Mouse (Mus musculus) megakaryocyte-erythroid progenitor cell, adult 5-6 weeks (primary cell): ENCODE measurements around the gene Rlbp1. TPM values are rescaled to one million over a fixed set of nuclear protein-coding genes. Genes with fewer than 3 reads are reported as not detected.

Source experiments
- ATAC-seq: replicated peaks from 2 replicates; pipeline ENCODE4 v1.8.0; 2016; ENCODE audit warnings: mild to moderate bottlenecking, inconsistent platforms; ENCODE audit not compliant: severe bottlenecking, poor library complexity, low FRiP score, low TSS enrichment
- total RNA-seq, 2 experiments: library from RNA; stranded (forward) in 1 of 2; stranded (reverse) in 1 of 2; fragments of 200-1000, 215-1000 nt in 1 of 2; fragments of >200 nt in 1 of 2; fragmentation: Nextera tagmentation in 1 of 2; gene quantifications; 2 replicates each; pipeline ENCODE4 v1.2.3; 2014 to 2017

The Rlbp1 gene
- total RNA-seq, 2 experiments from 2014 or later: not detected

DNA sequence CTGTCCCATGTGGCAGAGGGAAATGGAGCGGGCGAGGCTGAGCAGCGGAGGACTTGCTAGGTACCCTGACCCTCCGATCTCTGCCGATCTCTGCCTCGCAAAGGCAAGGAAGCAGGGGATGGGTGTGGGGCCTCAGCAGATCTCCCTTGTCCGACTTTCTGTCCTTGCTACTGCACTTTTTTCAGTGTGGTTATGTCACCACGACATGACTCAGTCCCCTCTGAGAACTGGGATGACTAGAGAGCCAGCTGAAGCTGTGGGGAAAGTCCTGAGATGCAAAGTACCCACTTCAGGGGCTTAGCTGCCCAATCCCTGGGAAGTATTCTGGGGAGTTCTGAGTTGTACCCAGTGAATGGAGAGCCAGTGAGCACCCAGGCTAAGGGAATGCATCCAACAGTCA lies 292 bp upstream of the Rlbp1 start:
- no peak for ATAC-seq

- ATAC-seq: peak; percentile 85
Measured at GRCm38 (mm10) chr7:79376516-79377275, 10.2 kb downstream of the Rlbp1 start.

DNA sequence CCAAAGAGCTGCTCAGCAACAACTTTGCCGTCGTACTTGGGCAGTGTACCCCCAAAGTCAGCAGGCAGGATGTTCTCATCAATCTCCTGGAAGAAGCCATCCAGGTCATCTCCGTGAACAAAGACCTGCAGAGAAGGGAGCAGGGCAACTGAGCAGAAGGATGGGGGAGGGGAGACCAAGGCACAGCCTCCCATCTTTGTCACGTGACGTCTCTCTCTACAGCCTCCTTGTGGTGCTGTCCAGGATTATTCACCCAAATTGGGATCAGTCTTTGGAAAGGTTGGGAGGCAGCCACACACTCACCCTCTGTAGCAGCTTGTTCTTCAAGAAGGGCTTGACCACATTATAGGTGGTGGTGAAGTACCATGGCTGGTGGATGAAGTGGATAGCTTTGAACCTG lies 11.3 kb downstream of the Rlbp1 start:
- ATAC-seq: no peak

GRCm38 (mm10) chr7:79374017-79374416 lies 12.8 kb downstream of the Rlbp1 start:
- no peak for ATAC-seq

GRCm38 (mm10) chr7:79371321-79371879 lies 15.4 kb downstream of the Rlbp1 start:
- ATAC-seq: peak; percentile 94

DNA sequence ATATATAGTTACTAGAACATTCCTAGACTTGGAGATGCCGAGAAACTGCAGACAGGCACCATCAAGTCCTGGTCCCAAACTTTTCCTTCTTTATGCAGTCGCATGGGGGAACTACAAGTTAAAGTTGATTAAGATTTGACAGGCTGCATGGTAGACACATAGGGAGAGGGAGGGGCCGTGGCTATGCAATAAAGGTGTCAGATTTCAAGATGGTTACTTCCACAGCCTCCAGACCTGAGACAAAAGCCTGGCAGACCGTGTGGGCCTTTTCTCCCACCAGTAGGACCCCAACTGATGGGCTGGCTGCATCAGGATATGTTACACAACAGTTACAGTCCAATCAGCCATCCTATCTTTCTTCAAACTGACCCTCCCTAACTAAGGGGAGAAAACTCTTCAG lies 17.4 kb downstream of the Rlbp1 start:
- ATAC-seq: no peak

GRCm38 (mm10) chr7:79368664-79369063 lies 18.2 kb downstream of the Rlbp1 start:
- ATAC-seq: no peak

DNA sequence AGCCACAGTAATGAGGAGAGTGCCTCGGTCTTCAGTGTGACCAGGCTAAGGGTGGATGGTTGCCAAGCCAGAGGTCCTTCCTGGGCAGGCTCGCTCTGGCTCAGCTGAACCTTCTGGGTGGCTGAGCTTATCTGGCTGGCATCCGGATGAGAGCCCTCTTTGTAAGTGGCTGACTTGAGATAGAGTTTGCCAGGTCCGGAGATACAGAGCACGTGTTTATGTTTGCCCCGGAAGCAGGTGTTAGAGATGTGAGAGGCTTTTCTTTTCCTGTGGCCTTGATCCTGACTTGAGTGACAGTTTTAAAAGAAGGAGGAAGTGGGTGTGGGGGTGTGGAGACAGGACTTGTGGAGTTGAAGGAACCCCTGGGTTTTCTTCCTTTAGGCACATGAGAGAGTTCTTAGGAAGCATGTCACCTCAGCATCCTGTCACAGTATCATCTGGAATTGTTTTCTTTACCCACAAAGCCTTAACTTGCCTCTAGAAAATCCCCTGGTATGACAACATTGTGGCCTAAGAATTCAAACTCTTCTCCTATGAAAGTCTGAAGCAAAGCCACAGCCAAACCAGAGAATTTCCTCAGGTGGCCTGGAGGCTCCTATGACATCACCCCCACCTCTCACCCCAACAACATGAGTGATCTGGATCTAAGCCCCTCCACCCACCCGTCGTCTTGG lies 23.3 kb downstream of the Rlbp1 start:
- peak; percentile 46 for ATAC-seq

DNA sequence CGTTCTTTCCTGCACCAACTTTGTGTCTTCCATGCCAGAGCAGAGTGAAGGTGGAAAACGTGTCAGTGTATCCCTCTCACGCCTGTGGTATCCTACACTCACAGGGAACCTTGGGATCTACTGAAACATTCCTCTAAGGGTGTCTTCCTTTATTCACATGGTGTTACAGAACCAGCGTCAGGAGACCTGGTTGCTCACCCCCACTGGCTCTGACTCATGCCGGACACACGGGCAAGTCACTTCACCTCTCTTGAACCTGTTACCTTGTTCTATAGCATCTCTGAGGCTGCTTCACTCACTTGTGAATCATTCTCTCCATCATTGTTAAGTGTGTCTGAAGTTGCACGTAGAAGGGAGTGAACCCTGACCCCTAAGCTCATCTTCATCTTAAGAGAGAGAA lies 24.0 kb downstream of the Rlbp1 start:
- no peak for ATAC-seq

- ATAC-seq: no peak
Measured at GRCm38 (mm10) chr7:79362208-79362607, 24.6 kb downstream of the Rlbp1 start.

DNA sequence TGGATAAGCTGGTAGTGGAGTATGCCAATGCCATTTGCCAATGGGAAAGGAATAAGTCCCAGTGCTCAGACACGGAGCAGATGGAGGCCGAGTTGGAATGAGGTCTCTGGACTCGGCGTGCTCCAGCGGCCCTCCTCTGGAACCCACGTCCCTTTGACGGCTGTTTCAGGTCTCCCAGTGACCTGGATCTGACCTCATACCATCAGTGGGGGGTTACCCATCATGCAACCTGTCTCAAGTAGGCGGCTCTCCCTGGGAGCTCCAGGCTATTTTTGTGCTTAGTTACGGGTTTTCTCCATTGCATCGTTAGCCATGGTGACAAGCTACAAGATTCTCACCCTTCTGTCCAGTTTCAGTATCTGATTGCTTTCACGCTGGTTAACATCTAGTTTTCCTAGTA lies 26.8 kb downstream of the Rlbp1 start:
- no peak for ATAC-seq

- ATAC-seq: no peak
Measured at GRCm38 (mm10) chr7:79359183-79359435, 27.7 kb downstream of the Rlbp1 start.

- peak; percentile 95 for ATAC-seq
Measured at GRCm38 (mm10) chr7:79358350-79359182, 28.3 kb downstream of the Rlbp1 start.

DNA sequence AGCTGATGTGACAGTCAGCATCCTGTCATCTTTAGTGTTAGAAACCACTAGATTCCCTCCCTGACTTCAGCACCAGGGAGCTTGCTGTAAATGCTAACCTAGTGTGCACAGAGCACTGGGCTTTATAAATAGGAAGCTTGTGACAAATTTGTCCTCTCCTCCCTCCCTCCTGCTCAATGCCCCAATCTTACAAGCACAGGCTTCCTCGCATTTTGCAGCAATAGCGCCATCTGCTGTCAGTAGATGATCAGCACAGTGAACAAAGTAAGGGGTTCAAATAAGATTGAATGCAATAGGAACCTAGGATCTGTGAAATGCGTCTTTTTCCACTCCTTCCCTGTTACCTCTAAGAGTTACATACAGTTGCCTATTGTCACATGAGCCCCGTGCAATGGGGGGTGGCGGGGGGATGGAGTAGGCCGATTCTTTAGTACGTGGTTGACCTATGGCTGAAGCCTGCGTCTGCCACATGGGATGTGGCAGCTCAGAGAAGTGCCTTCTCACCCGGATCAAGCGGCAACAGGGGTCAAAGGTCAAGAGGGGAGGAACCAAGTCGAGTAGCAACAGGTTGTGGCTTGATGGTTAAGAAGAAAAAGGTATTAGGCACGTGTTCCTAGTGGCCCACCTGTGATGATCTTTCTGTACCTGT lies 37.0 kb downstream of the Rlbp1 start:
- ATAC-seq: peak; percentile 81

DNA sequence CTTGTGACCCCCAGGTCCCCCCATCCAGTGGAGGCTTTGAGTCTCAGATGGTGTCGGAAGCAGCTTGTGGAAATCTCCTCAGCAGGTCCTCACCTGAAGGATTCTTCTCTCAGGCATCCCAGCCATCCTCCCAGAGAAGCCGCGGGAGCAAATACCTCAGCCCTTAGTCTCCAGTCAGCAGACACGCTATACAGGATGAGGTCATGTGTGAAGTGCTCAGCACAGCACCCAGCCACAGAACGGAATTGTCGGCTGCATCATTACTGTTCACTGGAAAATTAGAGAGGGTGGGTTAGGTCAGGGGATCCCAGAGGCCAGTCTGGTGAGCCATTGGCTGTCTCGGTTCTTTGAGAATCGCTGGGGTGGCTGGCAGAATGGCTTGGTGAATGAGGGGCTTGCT lies 38.0 kb downstream of the Rlbp1 start:
- no peak for ATAC-seq

DNA sequence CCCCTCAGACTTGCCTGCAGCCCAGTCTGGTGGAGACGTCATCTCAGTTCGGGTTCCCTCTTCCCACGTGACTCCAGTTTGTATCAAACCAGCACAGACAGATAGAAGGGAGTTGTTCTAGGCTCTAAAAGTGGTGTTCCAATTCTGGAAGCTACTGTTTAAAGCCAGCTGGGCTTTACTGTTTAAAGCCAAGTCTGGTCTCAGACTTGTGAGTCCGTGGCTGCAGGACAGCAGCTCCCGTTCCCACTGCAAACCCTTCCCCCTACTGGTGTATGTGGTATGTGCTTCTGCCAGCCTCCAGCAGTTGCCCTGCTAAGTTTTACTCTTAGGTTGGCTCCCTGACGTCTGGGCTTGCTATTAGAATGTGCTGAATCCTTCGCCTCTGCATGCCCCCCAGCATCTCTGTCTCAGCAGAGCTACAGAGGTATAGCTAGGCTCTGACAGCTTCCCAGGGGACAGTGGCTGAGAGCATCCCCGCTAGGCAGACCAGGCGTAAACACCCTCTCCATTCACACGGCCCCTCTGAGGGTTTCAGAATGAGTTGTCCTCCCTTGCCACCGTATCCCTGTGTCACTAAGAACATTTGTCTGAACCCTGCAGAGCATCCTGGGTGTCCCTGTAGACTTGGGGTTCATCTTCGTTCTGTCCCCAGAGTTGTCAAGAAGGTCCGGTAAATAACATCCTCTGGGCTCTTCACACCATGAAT lies 39.6 kb downstream of the Rlbp1 start:
- ATAC-seq: no peak

DNA sequence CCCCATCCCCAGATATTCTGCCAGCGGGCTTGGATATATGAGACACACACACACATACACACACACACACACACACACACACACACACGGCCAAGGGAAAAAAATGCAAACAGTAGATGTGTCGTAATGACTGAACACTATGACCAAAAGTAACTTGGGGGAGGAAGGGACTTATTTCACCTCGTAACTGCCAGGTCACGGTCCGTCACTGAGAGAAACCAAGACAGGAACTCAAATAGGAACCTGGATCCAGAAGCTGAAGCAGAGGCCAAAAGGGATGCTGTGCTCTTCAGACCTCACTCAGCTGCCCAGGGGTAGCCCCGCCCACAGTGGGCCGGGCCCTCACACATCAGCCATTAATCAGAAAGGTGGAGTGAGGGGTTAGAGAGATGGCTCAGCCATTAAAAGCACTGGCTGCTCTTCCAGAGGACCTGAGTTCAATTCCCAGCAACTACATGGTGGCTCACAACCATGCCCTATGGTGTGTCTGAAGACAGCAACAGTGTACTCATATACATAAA lies 40.2 kb downstream of the Rlbp1 start:
- ATAC-seq: no peak

- ATAC-seq: no peak
Measured at GRCm38 (mm10) chr7:79345902-79346301, 40.9 kb downstream of the Rlbp1 start.

- ATAC-seq: no peak
Measured at GRCm38 (mm10) chr7:79336362-79336910, 50.4 kb downstream of the Rlbp1 start.
